Mouse (Mus musculus): ENCODE data around the gene Car10.

DNA sequence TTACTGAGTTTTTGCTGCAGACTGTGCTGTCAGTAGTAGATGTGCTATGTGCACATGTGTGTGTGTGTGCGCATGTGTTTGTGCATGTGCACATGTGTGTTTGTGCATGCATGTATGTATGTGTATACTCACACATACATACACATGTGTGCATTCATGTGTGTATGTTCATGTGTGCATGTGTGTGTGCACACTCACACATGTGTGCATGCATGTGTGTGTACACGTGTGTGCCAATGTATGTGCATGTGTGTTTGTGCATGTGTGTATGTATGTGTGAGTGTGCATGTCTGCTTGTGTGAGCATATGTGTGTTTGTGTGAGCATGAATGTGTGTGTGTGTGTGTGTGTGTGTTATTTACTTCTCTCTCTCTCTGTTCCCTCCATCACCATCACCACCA lies 298.5 kb downstream of the Car10 start:
- TF ChIP-seq ZC3H11A (IDR thresholded peaks at IDR 0.05; ENCODE audit: low read depth, low read length), result no peak
- no peak for TF ChIP-seq RAD21 (IDR thresholded peaks at IDR 0.05; ENCODE audit: low read depth, low read length)
- no peak for TF ChIP-seq KAT2A (conservative IDR thresholded peaks at IDR 0.05; ENCODE audit: low read depth, low read length)
- TF ChIP-seq CTCF (IDR thresholded peaks at IDR 0.05 in 2 of 3, conservative IDR thresholded peaks at IDR 0.05 in 1 of 3; ENCODE audit: control insufficient read depth in 1 of 3, insufficient read depth in 1 of 3, low read depth in 2 of 3, low read length in 3 of 3, poor library complexity in 1 of 3, severe bottlenecking in 1 of 3), result no peak
- TF ChIP-seq USF1 (IDR thresholded peaks at IDR 0.05; ENCODE audit: low read depth, low read length), result no peak
- no peak for TF ChIP-seq MAX (IDR thresholded peaks at IDR 0.05; ENCODE audit: low read length)
- TF ChIP-seq POLR2A (IDR thresholded peaks at IDR 0.05; ENCODE audit: control insufficient read depth in 1 of 2, insufficient read depth in 1 of 2, low read depth in 1 of 2, low read length in 2 of 2, poor library complexity in 1 of 2), result no peak
- TF ChIP-seq ZKSCAN1 (IDR thresholded peaks at IDR 0.05; ENCODE audit: low read depth, low read length), result no peak
- TF ChIP-seq EP300 (IDR thresholded peaks at IDR 0.05; ENCODE audit: low read depth in 1 of 2, low read length in 2 of 2), result no peak
- TF ChIP-seq POLR2AphosphoS2 (IDR thresholded peaks at IDR 0.05; ENCODE audit: low read length), result no peak
- TF ChIP-seq USF2 (IDR thresholded peaks at IDR 0.05; ENCODE audit: borderline replicate concordance in 1 of 2, insufficient read depth in 1 of 2, low read depth in 1 of 2, low read length in 2 of 2), result no peak
- no peak for TF ChIP-seq GABPA (IDR thresholded peaks at IDR 0.05; ENCODE audit: low read depth, low read length)
- no peak for TF ChIP-seq HCFC1 (IDR thresholded peaks at IDR 0.05; ENCODE audit: low read depth, low read length)
- no peak for TF ChIP-seq CHD2 (IDR thresholded peaks at IDR 0.05; ENCODE audit: low read length)

All from MEL (cell line).